Mouse (Mus musculus): Measurements from ENCODE around the gene Abhd12.

DNA sequence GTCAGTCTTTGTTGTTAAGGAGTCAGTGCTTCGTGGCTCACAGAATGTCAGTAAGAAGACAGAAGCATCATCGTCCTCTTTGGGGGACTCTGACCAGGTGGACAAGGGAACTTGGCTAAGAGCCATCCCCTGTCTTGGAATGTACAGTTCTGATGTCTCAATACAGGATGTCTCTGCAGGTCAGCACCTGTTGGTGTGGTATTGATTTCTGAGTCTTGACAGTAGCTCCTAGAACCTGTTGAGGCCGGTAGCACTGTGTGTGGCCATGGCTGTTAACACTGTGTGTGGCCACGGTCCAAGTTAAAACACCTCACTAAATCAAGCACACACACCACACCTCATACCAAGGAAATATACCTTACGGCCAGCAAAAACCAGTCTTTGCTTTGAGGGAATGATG, 103.9 kb downstream of the Abhd12 start:
- no peak for TF ChIP-seq CTCF (IDR thresholded peaks at IDR 0.05; ENCODE audit: low read depth, low read length)
- no peak for TF ChIP-seq TAL1 (conservative IDR thresholded peaks at IDR 0.05; ENCODE audit: low read depth, low read length)
- TF ChIP-seq GATA2 (IDR thresholded peaks at IDR 0.05; ENCODE audit: borderline replicate concordance, low read depth, low read length), result no peak
- TF ChIP-seq GATA1 (IDR thresholded peaks at IDR 0.05; ENCODE audit: borderline replicate concordance, low read length), result no peak
- no peak for TF ChIP-seq POLR2AphosphoS5 (IDR thresholded peaks at IDR 0.05; ENCODE audit: insufficient replicate concordance, low read depth, low read length)
